Mouse (Mus musculus): ENCODE results near the gene Ambra1.

DNA sequence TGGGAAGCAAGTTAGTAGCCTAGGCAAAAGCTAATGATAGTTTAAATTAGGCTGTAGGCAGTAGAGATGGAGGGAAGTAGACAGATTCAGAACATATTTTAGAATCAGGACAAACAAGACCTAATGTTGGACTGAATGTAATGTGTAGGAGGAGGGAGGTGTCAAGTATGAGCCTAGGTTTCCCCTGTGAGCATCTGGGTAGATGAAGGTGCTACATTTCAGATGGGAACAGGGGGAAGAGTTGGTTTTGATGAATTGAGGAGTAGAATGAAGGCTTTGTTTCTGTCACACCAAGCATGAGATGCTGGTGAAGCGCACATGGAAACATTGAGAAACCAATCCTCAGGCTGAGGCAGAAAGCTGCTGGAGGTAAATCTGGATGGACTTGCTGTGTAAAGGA lies 9.7 kb downstream of the Ambra1 start:
- TF ChIP-seq POLR2A (IDR thresholded peaks at IDR 0.05; ENCODE audit: control insufficient read depth, low read depth, low read length) = no peak
- TF ChIP-seq CTCF (IDR thresholded peaks at IDR 0.05; ENCODE audit: control insufficient read depth, insufficient read depth, insufficient replicate concordance, low read depth, low read length) = no peak
